Mouse (Mus musculus) spleen, adult 2 months (tissue): Measurements from ENCODE around the gene Glcci1. TPM values are rescaled to one million over a fixed set of nuclear protein-coding genes. Genes with fewer than 3 reads are reported as not detected.

ENCODE experiments used
- DNase-seq, 2 experiments: peaks; one replicate each; pipeline versions ENCODE4 v3.0.0 to v3.0.0-alpha.2; 2012 to 2021; ENCODE audit warnings: low spot score in 2 of 2, low read depth in 1 of 2
- H3K27ac ChIP-seq: fragments of 200-500 bp; 2 replicates; pipeline ENCODE4 v1.5.1; 2012; ENCODE audit warnings: low read length, inconsistent platforms; ENCODE audit not compliant: insufficient read depth
- H3K27me3 ChIP-seq: fragments of 200-500 bp; 2 replicates; pipeline ENCODE4 v1.6.1; 2012; ENCODE audit warnings: mild to moderate bottlenecking, moderate library complexity, low read length, inconsistent platforms; ENCODE audit not compliant: control insufficient read depth, insufficient read depth
- H3K36me3 ChIP-seq: fragments of 200-500 bp; 2 replicates; pipeline ENCODE4 v1.6.1; 2012; ENCODE audit warnings: mild to moderate bottlenecking, low read length, inconsistent platforms; ENCODE audit not compliant: control insufficient read depth, insufficient read depth
- H3K4me1 ChIP-seq: fragments of 200-500 bp; 2 replicates; pipeline ENCODE4 v1.6.1; 2011; ENCODE audit warnings: inconsistent platforms; ENCODE audit not compliant: control insufficient read depth, insufficient read depth, insufficient read length
- H3K4me3 ChIP-seq: fragments of 200-500 bp; 2 replicates; pipeline ENCODE4 v1.5.1; 2011; ENCODE audit warnings: mild to moderate bottlenecking, inconsistent platforms; ENCODE audit not compliant: insufficient read depth, insufficient read length; ENCODE audit errors: extremely low read depth
- CTCF ChIP-seq: fragments of 200-500 bp; IDR thresholded peaks from 2 replicates; pipeline ENCODE4 v1.5.1; 2011; ENCODE audit warnings: mild to moderate bottlenecking, inconsistent platforms; ENCODE audit not compliant: insufficient read depth, insufficient read length, insufficient replicate concordance; ENCODE audit errors: extremely low read depth
- POLR2A ChIP-seq: fragments of 200-500 bp; IDR thresholded peaks from 2 replicates; pipeline ENCODE4 v1.6.1; 2011; ENCODE audit warnings: low read depth, low read length, inconsistent platforms
- WGBS: fragments of 180-500 bp; shearing (Covaris S2); methylation state at CpG from one replicate; pipeline ENCODE4 v1.1.7; 2018; 5-methylcytosine and 5-hydroxymethylcytosine counted together
- polyA plus RNA-seq: library from polyadenylated mRNA; depleted of rRNA; stranded (reverse); fragments of >200 nt; gene quantifications from 2 replicates; pipeline ENCODE4 v1.2.3, GENCODE M21; 2012

Glcci1 gene
- polyA plus RNA-seq, 1 experiment = 11.2 TPM

DNA sequence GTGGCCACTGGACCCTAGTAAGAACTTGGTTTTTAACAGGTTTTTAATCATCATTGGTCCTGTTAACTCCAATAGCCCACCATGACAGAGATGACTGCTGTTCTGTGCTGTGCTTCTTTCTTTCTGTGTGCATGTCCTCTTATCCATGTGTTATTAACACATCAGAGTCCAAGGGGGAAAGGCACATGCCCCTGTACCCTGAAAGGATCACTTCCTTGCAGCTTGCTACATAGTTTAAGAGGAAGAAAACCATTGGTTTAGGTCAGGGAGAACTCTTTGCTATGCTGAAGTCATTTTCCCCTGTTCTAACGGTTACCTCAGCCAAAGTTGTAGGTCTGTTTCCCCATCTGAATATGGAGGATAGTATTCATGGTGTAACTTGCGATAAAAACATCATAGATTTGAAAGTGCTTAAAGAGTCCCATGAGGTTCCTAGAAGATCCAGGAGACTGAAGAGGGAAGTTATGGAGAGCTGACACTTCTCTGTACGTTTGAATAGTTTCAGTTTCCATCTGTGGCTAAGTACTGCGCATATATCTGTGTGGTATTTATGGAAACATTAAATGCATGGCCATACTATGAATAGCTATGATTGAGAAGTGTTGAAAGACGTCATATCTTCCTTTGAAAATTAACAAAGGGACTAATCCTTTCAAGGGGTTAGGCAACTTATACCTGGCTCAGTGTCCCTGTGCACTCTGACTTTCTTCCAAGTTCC, 14.1 kb upstream of the Glcci1 start:
- TF ChIP-seq POLR2A = no peak
- Histone ChIP-seq H3K4me1 (peaks cover 17% of the 10 kb centered on the region), H3K27me3 (no peaks in the 10 kb centered on the region), H3K27ac (peak overlapping the region; percentile 66; the same call in 1 of the 2 replicates), H3K36me3 (no peaks in the 10 kb centered on the region), H3K4me3 (no peak overlapping the region)
- peak in 1 of 2 experiments; percentile 43 for DNase-seq
- WGBS = 25% methylated on average over 5 of the region's 5 CpGs

DNA sequence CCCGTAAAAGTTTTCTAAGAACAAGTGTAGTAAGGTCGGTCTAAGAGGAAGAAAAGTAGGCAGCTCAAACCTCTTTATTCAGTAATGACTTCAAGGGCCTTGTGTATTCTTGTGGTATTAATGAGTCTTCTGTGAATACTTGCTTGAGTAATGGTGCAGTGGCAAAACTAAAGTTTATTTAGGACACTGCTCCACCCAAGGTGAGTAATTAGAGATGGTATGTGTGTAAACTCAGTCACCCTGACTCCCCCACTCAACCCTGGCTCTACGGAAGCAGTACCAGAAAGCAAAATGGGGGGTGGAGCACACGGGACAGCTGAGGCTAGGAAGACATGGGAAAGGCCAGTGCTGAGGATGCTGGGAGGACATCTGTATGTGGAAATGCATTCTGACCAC, 13.6 kb upstream of the Glcci1 start:
- WGBS = 72% methylated on average over 4 of the region's 4 CpGs
- DNase-seq = no peak
- H3K4me3 ChIP-seq = no peak overlapping the region
- 0 out of 2 replicates have a peak overlapping the region, but pooled peaks have one; percentile 58 for H3K27ac ChIP-seq
- TF ChIP-seq CTCF = no peak
- no peak for TF ChIP-seq POLR2A
- no peaks in the 10 kb centered on the region for H3K27me3 ChIP-seq
- peaks cover 17% of the 10 kb centered on the region for H3K4me1 ChIP-seq
- no peaks in the 10 kb centered on the region for H3K36me3 ChIP-seq

DNA sequence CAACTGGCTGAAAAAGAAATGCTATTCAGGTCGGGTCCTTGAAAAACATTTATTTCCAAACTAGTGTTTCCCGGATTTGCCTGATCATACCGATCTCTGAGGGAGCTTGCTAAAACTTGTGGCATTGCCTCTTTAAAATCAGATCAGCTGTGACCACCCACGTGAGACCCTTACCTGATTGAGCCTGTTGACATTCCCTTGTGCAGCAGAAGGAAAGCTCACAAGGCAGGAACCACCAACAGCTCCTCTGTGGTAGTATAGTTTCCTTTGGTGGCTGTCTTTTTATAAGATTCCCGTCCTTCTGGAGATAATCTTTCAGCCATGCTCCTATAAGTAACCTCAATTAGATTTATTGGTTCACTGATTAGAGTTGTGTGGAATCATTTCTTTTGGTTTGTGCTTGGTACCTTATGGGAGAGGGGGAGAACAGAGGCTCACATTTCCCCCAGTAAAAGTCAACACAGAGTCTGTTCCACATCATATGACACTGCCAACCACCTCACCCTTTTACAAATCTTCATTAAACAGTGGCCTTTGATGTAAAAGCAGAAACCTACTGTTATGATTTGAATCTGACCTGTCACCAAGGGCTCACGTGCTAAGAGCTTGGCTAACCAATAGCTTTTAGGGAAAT, 12.0 kb upstream of the Glcci1 start:
- 83% methylated on average over 6 of the region's 6 CpGs for WGBS

DNA sequence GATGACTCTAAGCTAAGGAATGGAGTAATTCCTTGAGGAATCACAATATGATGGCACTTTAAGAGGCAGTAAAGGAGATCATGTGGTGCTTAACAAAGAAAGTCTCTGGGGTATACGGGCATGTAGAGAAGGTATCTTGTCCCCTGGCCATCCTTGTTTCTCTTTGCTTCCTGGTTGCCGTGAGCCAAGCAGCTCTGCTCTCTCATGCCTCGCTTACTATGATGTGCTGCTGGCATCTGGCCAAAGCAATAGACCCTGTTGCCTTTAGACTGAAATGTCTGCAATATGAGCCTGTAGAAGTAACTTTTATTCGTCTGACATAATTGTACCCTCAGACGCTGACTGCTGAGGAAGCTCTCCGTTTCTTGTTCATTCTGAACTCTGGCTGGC, 11.5 kb upstream of the Glcci1 start:
- H3K27ac ChIP-seq = no peak overlapping the region
- TF ChIP-seq CTCF (no peak), POLR2A (no peak)
- WGBS = 61% methylated on average over 6 of the region's 6 CpGs
- no peak for DNase-seq
- no peak overlapping the region for H3K4me3 ChIP-seq
- H3K36me3 ChIP-seq = no peaks in the 10 kb centered on the region
- H3K4me1 ChIP-seq = peaks cover 19% of the 10 kb centered on the region
- H3K27me3 ChIP-seq = no peaks in the 10 kb centered on the region

More for the DNA sequence above, 12.0 kb upstream of the Glcci1 start:
- Histone ChIP-seq H3K36me3 (no peaks in the 10 kb centered on the region), H3K27ac (no peak overlapping the region), H3K4me3 (no peak overlapping the region), H3K27me3 (no peaks in the 10 kb centered on the region), H3K4me1 (peaks cover 18% of the 10 kb centered on the region)
- no peak for TF ChIP-seq POLR2A
- DNase-seq = no peak

DNA sequence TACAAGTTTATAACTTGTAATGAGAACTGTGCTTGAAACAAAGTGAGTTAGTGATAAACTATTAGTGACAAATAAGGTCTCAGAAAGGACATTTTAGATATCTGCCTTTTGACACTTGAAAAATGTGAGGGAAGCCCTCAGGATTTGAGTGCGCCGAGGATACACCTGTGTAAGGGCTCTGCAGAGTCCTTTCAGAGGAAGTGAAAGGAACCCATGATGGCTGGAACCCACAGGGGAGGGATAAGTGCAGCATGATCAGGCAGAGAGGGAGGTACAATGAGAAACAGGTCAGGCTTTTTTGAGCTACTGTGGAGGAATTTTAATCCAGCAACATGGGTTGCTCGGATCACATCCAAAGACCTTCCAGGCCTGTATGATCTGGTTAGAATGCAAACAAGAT, 10.4 kb upstream of the Glcci1 start:
- no peak for DNase-seq
- H3K27ac ChIP-seq = no peak overlapping the region
- peaks cover 19% of the 10 kb centered on the region for H3K4me1 ChIP-seq
- no peaks in the 10 kb centered on the region for H3K27me3 ChIP-seq
- WGBS = 51% methylated on average over 3 of the region's 3 CpGs
- no peak overlapping the region for H3K4me3 ChIP-seq
- TF ChIP-seq POLR2A (no peak), CTCF (no peak)
- no peaks in the 10 kb centered on the region for H3K36me3 ChIP-seq

DNA sequence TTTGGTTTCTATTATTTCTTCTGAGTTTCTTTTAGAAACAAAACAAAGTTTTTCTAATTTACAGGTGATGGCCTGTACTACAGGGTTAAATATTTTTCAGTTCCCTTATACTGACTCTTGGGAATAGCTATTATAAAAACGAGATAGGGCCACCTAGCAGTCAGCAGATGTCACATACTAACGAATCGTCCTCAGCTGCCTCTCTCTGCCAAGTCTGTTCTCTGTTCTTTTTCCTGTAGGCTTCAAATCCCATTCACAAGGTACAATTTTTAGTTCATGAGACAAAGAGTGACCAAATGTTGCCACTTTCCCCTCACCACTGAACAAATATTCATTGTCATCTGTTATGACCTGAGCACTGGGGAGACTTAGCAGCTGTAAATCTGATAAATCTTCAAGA, 5.4 kb upstream of the Glcci1 start:
- H3K27ac ChIP-seq = peak overlapping the region; percentile 96; the same call in 1 of the 2 replicates
- peaks cover 13% of the 10 kb centered on the region; the same call in 1 of the 2 replicates for H3K4me1 ChIP-seq
- no peak for DNase-seq
- no peak overlapping the region for H3K4me3 ChIP-seq
- no peaks in the 10 kb centered on the region for H3K36me3 ChIP-seq
- TF ChIP-seq CTCF (no peak), POLR2A (no peak)
- 27% methylated on average over 3 of the region's 3 CpGs for WGBS
- no peaks in the 10 kb centered on the region for H3K27me3 ChIP-seq

DNA sequence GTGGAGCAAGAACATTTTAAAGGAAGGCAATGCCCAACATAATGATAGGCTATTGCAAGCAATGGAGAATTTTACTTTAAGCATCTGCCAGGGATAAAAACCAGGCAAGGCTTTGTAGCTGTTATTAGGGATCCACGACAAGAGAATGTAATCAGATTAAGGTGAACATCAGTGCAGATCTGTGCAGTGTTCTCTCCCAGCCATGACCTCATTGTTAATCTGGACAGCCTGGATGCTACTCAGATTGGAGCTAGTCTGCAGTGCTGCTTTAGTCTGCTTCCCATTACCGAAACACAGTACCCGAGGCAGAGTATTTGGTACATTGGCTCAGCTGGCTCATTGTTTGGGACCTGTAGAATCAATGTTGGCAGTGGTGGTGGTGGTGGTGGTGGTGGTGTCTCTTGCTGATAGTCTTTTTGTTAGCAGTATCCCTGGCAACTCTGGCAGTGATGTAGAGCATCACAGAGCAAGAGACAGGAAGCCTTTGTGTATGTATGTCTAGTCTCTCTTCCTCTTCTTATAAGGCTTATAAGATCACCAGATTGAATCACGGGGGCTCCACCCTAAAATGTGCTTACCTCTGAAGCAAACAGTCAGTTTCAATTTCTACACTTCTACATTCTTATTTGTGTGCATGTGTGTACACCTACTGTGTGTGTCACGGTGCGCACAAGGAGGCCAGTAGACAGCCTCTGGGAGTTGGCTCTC, 4.7 kb upstream of the Glcci1 start:
- H3K4me3 ChIP-seq = peak overlapping the region; percentile 44; the same call in 1 of the 2 replicates
- no peaks in the 10 kb centered on the region for H3K36me3 ChIP-seq
- peak; percentile 52 to 87 for DNase-seq
- TF ChIP-seq POLR2A = no peak
- TF ChIP-seq CTCF = no peak
- peak overlapping the region; percentile 96 for H3K27ac ChIP-seq
- peaks cover 13% of the 10 kb centered on the region; the same call in 1 of the 2 replicates for H3K4me1 ChIP-seq
- no peaks in the 10 kb centered on the region for H3K27me3 ChIP-seq
- 51% methylated on average over 6 of the region's 6 CpGs for WGBS
